Mouse (Mus musculus) kidney, postnatal 10 days (tissue): Measurements from ENCODE around the gene Actr8.

Experiments
- DNase-seq: peaks from one replicate; pipeline ENCODE4 v3.0.0; 2021; ENCODE audit warnings: mixed read lengths

Actr8 gene

GRCm38 (mm10) chr14:29978254-29979204 lies at the start of gene Actr8:
Gene Actr8 (plus strand): TSS chr14:29978337.
- DNase-seq = peak; percentile 95

- DNase-seq = no peak
These were observed 49.2 kb upstream of the Actr8 start for GRCm38 (mm10) chr14:29928966-29929365.

DNA sequence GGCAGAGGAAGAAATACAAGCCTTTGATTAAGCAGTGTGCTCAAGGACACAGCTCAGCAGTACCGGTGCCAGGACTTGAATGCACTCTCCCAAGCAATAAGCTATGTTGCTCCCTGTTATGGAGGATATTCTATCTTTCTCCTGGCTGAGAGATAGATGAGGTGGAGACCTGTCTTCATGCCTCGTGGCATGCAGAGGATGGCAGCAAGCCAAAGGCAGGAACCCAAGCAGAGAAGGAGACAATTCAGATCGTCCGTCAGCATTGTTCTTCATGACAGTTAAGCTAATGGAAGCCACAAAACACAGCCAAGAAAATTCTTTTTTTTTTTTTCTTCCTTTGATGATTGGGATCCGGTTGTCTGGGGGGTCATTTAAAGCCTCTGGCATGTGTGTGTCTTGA lies 42.6 kb upstream of the Actr8 start:
- DNase-seq = no peak

GRCm38 (mm10) chr14:29937466-29937865 lies 40.7 kb upstream of the Actr8 start:
- DNase-seq = no peak

- no peak for DNase-seq
These were observed 38.4 kb upstream of the Actr8 start for GRCm38 (mm10) chr14:29939600-29940312.

DNA sequence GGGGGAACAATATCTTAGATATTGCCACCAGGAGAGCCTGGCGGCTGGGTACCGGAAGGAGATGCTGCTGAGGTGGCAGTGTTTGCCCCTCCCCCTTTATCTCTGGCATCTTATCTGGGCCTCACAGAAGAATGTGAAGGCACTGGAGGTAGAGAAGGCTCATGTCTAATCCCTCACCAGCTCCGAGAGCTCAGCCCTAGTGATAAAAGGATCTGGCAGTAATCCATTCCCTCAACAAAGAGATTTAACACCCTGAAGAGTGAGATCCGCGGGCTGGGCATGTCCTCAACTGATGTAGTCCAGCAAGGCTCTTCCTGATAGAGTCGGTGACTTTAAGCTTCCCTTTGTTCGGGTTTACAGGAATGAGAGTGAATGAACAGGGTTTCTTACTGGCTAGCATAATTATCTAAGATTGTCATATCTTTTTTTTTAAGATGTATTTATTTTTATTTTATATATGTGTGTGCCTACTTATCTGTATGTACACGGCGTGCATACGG lies 37.8 kb upstream of the Actr8 start:
- DNase-seq = no peak

DNA sequence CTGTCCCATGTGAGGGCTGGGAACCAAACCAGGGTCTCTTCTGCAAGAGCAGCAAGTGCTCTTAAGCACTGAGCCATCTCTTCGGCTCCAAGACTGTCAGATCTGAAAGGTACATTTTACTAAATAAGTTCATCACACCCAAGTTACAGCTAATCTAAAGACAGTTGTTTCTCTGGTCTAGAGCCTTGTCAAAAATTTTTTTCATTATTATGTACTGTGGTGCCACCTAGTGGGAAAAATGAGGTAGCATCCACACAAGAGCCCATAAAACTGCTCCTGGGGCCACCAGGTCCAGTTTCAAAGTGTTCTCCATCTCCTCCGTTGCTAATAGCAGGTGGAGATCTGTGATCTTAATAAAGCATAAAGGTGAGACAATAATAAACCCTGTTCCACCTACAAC lies 37.3 kb upstream of the Actr8 start:
- peak; percentile 63 for DNase-seq

DNA sequence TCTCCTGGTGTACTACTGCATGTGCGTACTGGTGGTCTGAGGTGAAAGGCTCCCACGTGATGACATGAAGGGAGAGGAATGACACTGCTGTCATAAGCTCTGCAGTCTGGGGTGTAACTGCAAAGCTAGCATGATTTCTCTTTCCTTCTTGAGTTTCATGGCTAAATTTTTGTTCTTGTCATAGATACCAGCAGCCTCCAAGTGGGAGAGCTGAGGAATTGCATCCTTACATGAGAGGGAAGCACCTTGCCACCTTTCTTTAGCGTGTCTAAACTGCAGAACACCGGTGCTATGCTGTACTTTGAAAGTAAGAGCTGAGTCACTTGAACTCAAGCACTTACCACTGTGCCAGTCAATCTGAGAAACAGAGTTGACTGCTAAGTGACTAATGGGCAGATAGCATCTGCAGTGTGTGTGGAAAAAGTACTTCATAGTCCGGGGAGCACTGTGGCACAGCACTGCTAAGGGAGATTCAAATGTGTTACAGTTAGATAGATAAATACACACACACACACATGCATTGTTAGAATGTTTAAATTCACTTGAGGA lies 31.3 kb upstream of the Actr8 start:
- no peak for DNase-seq

GRCm38 (mm10) chr14:29950805-29951204 lies 27.3 kb upstream of the Actr8 start:
- no peak for DNase-seq

- no peak for DNase-seq
These were observed 20.7 kb upstream of the Actr8 start for GRCm38 (mm10) chr14:29957393-29957792.

GRCm38 (mm10) chr14:29967611-29968010 lies 10.5 kb upstream of the Actr8 start:
- DNase-seq = no peak

GRCm38 (mm10) chr14:29968075-29968821 lies 9.9 kb upstream of the Actr8 start, which contains the start of gene Selenok:
Gene Selenok (plus strand): TSS chr14:29968308.
- DNase-seq = peak; percentile 96

DNA sequence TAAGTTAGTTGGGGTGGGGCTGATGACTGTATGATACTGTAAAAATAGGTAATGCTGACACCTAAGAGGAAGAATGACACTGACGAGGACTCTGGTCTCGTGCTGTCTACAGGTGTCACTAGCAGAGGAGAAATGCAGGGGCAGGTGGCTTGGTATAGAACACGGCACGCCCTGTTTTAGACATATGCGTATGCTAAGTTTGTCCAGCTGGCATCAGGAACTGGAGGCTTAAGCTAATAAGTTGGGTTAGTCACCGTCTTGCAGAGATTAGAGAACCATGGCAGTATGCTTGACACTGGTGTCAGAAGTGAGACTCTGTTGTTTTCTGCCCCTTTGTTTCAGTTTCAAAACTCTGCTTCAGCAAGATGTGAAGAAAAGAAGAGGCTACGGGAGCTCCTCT lies 6.7 kb upstream of the Actr8 start:
- DNase-seq = no peak

- no peak for DNase-seq
These were observed 6.1 kb upstream of the Actr8 start for GRCm38 (mm10) chr14:29971993-29972392.

DNA sequence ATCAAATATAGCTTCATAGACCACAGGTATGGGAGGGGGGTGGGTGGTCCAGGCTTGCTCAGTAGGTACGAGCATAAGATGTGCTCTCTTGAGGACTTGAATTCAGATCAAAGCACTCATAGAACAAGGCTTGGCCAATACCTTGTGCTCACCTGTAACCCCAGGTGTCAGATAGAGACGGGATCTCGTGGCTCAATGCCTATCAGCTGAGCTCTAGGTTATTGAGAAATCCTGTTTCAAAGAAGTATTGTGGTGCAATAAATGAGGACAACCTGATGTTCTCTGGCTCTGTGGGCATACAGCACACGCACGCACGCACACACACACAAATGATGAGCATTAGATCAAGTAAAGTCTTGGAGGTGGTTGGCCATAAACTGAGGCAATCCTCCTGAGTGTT lies 1.2 kb upstream of the Actr8 start:
- peak; percentile 3 for DNase-seq

GRCm38 (mm10) chr14:29980447-29981205 lies 2.5 kb downstream of the Actr8 start:
- DNase-seq = peak; percentile 56

DNA sequence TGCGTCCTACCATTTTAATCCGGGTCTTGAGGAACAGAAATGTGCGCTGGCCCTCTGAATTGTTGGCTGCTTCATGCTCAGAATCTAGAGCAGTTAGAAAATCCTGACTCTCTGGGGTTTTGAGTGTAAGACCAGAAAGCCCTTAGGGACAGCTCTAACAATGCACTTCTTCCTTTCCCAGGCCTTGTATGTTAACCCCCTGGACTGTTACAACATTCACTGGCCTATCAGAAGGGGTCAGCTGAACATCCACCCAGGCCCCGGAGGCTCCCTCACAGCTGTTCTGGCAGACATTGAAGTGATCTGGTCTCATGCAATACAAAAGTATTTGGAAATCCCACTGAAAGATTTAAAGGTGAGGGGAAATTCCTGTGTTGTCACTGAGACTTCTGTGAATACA lies 8.0 kb downstream of the Actr8 start:
- DNase-seq = no peak

DNA sequence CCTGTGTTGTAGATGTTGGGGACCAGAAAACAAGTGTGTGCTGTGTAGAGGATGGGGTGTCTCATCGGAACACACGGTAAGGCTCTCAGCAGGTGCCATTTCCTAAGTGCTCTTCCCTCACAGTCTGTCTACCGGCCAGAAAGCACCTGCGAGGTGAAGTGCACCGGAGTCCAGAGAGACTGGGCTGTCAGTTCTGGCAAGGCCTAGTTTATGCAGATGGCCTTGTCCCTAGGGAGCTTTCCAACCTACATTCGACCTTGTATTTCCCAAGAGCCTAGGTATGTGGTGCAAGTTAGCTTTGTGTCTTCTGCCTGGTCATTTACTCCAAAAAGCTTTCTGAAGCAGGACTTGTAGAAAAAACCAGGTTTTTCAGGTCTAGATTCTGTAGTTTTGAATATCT lies 9.1 kb downstream of the Actr8 start:
- DNase-seq = no peak

DNA sequence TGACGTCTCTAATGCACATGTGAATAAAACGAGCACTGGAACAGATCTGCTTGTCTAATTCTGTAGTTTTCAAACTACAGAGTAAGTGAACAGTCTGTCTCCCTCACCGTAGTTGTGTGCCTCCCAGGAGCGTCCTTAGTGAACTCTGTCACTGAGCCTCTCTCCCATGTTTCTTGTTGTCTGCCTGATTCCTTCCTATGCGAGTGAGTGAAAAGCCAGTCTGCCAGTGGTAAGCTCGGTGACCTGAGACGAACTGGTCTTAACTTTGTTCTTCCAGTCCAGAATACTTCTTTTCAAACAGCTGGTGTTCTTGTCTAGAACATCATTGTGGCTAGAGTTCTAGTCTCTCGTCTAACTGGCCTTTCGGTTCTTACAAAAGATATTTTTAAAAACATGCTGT lies 9.6 kb downstream of the Actr8 start:
- no peak for DNase-seq

DNA sequence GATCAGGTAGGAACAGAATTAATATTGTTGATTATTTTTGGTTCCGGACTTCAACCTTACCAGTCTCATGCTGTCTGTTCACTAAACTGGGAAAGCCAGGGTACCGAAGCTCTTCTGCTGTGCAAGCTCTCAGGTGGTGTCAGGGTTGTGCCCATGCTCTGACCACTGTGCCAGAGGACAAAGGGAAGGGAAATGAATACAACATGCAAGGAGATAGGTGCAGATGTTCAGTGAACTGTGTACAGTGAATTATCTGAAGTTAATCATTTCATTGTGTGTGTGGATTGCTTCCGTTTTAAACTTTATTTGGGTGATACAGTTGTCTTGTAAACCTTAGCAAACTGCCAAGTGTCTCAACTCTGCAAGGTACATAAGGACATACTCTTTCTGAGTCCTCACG lies 10.2 kb downstream of the Actr8 start:
- DNase-seq = no peak

- no peak for DNase-seq
These were observed 16.8 kb downstream of the Actr8 start for GRCm38 (mm10) chr14:29994976-29995375.
